Mouse (Mus musculus): ENCODE results near the gene Srl.
"Not testable (repeated sequence)": the region's sequence is repeated elsewhere in the genome, so short reads cannot be mapped to it uniquely, and the experiment has no call there.

The Srl gene

DNA sequence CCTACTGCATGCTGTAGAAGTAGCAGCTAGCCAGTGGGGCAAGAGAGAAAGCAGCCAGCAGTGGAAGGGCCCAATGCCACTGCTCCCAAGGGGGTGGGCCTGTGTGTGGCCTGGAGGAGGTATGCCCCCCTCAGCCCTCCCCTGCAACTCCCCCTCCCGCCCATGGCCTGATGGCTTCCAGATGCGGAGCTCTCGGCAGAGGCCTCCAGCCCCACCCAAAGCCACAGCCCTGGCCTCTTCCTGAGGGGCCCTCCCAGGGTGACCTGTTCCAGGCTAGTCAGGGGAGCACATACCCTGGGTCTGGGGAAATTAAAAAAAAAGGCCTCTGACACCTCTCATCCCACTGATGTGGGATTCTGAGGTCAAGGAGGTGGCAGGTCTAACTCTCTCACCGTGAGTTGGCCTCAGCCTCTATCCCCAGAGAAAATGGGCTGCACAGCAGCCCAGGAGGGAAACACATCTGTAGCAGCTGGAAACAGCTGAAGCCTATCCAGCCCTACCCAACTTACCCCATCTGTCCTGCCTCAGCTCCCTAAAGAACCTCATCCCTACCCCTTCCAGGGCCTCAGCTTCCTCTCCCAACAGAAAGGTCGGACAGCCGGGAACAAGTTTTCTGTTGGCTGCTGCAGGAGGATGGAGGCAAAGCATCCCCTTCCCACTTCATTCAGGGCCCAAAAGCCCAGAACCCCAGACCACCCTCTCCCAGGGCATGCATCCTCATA, 11.4 kb upstream of the Srl start:
- DNase-seq (ENCODE audit: low spot score in 2 of 2): peak; percentile 31 to 51

DNA sequence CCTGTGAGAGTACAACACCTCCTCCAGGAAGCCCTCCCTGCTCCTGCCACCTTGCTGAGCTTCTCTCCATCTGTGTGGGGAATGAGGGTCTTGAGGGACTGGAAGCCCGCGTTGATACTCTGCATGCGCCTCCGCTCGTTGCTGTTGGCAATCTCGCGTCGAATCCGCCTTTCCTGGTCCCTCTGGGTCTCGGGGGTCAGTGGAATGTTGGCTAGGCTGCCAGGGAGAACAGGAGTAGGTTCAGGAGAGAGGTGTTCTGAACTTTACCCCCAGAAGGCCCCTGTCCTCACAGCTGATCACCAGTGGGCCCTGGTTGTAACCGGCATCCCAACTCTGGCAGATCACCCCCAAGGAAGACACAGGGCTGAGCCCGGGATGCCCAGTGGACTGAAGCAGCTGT, 10.3 kb upstream of the Srl start:
- DNase-seq (ENCODE audit: low spot score in 2 of 2): no peak

DNA sequence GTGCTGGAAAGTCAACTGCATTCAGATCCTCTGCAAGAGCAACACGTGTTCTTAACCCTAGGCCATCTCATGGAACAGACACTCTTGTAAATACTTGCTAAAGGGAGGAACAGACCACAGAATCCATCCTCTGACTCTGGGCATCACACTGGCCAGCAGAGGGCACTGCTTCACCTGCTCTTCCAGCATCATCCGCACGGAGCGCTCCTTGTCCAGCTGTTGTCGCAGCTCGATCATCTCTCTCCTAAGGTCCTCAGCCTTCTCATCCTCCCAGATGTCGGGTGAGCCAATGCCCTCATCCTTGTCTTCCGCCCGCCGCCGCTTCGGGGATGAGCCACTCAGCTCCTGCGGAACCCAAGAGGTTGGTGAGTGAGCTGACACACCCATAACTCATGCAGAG, 9.4 kb upstream of the Srl start:
- DNase-seq (ENCODE audit: low spot score in 2 of 2): peak; percentile 39 to 79

DNA sequence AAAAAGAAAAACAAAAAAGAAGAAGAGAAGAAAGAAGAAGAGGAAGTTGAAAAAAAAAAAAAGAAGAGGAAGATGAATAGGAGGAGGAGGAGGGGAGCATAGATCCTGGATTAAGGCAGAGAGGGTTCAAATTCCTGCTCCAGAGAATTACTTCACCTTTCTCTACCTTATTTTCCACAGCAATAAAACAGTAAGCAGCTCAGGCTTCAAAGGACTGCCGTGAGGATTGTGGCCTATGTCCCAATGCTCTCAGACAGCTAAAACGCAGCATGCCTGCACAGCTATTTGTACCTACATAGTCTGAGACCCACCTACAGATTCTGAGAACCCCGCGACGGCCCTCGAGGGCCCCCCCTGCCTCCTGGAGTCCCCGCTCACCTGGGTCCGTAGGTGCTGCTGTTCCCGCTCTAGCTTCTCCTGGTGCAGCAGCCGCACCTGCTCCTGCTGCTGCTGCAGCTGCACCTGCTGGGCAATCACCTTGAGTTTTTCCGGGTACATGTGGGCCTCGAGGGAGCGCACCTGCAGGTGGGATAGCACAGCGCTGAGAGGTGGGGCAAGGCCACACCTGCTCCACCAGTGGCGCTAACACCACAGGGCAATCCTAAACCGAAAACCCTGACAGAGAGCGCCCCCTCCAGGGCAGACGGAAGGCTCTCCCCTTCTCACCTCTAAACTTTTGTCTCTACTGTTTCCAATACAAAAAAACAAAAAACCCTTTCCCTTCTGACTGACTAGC, 7.5 kb upstream of the Srl start:
- peak in 1 of 2 experiments; percentile 38 for DNase-seq (ENCODE audit: low spot score in 2 of 2)

DNA sequence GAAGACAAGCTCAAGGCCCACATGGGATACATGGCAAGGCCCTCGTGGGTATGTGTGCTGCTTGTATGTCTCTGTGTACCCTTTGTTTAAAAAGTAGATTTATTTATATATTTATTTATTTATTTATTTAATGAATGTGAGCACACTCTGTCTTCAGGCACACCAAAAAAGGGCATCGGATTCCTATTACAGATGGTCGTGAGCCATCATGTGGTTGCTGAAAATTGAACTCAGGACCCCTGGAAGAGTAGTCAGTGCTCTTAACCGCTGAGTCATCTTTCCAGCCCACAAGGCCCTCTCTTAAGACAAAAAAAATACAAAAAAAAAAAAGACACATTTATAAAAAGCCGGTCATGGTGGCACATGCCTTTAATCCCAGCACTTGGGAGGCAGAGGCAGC, 6.0 kb upstream of the Srl start:
- no peak for DNase-seq (ENCODE audit: low spot score in 2 of 2)

DNA sequence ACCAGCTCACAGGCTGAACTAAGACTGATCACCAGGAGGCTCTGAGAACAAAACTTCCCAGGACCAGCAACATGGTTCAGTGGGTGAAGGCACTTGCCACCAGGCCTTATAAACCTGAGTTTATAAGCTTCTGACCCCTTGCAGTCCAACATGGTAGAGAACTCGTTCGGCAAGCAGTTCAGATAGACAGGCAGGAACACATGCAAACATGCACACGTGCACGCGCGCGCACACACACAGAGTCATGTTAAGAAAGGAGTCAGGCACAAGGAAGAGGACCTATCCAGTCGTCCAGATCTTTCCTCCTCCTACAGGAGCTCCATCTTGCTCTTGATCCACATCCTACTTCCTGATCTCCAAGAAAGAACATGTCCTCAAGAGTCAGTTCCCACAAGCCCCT, 5.2 kb upstream of the Srl start:
- DNase-seq (ENCODE audit: low spot score in 2 of 2): no peak

DNA sequence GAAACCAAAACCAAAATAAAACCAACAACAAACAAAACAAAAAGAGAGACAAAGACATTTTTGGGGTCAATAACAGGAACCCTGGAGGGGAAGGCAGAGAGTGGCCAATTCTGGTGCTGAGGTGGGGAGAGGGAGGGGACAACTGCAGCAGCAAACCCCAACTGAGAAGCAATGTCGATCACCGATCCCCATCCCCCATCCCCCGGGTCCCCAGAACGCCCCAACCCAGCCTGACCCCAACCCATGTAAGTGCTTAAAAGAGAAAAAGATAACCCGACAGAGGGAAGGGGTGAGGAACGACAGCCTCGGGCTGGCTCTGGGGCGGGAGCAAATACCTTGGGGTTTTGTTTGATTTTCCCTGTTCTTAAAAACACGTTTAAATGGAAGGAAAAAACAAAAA, 3.2 kb upstream of the Srl start:
- no peak for DNase-seq (ENCODE audit: low spot score in 2 of 2)

DNA sequence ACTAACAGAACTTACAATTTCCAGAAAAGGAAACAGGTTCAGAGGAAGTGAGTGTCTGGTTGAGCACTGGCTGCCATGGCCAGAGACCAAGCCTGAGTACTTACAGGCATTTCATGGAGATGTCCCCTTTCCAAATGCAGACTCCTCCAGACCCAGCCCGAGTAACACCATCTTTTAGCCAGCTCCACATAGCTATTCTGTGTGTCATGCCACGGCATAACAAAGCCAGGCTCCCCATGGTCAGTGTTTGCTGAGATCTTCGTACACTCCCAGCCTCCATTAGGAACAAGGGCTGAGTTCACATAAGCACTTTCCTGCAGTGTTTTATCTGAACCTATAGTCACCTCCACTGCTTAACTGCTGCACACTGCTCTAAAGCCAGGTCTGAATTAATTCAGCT, 1.6 kb upstream of the Srl start:
- no peak for DNase-seq (ENCODE audit: low spot score in 2 of 2)

DNA sequence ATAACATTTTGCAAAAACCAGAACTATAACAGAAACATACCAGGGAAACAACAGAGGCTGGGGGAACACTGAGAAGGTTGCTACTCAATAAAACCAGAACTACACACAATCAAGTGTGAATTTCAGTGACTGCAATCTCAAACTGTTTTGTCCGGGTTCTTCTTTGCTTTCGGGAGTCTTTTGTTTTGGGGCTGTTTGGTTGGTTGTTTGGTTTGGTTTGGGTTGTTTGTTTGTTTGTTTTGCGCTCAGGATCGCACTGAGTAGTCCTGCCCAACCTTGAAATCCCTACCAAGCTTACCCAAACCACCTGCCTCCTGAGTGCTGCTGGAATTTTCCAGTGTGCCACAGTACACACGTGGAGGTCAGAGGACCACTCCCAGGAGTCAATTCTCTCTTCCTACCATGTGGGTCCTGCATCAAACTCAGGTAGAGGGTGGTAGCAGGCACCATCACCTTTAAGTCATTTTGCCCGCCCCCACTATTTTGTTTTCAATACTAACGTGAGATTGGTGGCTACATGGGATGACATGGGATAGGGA, 689 bp upstream of the Srl start:
- no peak for DNase-seq (ENCODE audit: low spot score in 2 of 2)

DNA sequence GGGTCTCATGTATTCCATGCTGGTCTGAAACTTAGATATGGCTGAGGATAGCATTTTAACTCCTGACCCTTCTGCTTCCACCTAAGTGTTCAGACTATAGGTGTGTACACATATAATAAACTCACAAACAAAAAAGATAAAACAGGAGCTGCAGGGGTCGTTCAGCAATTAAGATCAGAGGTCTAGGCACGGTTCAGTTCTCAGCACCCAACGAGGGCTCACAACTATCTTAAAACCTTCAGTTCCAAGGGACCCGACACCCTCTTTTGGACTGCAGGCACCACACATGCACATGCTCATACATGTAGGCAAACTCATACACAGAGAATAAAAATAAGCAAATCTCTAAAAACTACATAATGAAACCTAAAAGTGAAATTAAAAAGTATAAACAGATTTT, 583 bp downstream of the Srl start:
- DNase-seq (ENCODE audit: low spot score in 2 of 2): no peak

DNA sequence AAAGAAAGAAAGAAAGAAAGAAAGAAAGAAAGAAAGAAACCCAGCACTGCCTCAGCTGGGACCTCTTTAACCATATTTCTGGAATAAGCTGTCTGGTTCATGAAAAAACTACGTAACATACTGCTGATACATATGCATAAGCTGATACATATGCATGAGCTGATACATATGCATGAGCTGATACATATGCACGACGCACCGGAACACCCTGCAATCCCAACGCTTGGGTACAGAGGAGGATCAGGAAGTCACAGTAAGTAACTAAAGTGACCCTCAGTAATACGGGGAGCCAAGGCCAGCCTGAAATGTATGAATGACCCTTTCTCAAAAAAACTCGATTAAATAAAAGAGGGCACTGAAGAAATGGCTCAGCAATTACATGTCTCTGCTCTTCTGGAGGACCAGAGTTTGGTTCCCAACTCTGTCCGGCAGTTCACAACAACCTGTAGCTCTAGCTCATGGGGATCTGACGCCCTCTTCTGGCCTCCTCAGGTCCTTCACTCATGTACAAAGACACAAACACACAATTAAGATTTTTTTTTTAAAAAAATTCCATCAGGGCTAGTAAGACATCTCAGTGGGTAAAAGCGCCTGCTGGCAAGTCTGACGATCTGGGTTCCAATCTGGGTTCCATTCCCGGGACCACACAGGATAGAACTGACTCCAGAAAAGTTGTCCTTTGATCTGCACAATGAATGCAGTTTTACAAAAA, 1.4 kb downstream of the Srl start:
- DNase-seq (ENCODE audit: low spot score in 2 of 2): no peak

DNA sequence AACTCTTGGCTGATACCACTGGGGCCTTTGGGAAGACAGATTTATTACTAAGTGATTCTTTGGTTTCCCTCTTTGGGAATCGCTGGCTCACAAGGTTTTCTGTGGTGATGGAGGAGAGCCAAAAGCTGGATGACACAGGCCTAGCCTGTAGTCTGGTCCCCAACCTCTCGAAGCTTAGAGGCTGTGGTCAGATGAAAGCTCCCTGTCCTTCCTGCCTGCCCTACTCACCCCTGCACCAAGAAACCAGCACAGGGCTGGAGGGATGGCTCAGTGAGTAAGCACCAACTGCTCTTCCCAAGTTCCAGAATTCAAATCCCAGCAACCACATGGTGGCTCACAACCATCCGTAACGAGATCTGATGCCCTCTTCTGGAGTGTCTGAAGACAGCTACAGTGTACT, 2.1 kb downstream of the Srl start:
- no peak for DNase-seq (ENCODE audit: low spot score in 2 of 2)

DNA sequence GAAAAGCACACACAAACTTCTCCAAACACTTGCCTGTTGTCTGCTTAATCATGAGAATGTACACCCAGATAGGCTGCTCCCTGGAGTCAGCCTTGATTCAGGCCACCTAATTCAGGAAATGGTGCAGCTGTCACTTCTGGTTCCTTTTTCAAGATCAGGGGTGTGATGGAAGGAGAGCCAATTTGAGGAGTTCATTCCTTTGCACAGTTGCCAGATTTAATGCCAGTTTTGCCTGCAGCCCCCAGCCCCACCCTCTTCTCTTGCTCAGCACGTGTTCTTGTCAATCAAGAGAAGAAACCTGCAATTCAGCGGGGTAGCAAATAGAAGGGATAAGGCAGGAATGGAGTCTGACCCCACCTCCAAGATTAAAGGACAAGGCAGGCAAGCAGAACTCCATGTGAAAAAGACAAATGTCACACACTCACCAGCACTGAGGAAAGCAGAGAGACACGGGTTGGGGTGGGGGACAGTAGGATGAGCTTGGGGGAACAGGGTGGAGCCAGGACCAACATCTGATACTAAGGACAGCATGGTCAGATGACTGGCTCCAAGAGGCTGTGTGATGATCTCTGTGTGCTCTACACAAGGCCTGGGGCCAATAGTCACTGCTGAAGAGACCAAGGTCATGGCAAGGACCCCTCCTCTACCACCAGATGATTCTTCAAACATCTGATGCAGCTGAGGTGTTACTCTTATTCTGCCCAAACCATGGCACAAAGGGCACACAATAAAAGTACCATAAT, 3.8 kb downstream of the Srl start:
- DNase-seq (ENCODE audit: low spot score in 2 of 2): no peak

DNA sequence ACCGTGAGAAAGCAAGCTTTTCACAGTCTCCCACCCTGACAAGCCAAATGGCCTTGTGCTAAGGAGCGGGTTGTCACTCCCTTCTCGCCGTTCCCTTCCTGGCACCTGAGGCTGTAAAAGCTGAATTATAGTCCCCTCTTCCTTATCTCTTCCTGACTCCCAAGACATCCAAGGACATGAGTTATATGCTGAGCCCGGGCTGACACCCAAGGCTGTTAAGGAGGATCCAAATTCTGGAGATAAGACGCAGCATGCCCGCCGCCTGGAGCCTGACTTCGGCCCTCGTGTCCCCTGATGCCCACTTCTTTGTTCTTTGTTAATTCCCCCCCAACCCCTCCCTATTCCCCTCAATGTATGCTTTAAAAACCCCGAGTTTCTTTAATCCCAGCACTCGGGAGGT, 14.2 kb downstream of the Srl start:
- DNase-seq (ENCODE audit: low spot score in 2 of 2): not testable (repeated sequence)

DNA sequence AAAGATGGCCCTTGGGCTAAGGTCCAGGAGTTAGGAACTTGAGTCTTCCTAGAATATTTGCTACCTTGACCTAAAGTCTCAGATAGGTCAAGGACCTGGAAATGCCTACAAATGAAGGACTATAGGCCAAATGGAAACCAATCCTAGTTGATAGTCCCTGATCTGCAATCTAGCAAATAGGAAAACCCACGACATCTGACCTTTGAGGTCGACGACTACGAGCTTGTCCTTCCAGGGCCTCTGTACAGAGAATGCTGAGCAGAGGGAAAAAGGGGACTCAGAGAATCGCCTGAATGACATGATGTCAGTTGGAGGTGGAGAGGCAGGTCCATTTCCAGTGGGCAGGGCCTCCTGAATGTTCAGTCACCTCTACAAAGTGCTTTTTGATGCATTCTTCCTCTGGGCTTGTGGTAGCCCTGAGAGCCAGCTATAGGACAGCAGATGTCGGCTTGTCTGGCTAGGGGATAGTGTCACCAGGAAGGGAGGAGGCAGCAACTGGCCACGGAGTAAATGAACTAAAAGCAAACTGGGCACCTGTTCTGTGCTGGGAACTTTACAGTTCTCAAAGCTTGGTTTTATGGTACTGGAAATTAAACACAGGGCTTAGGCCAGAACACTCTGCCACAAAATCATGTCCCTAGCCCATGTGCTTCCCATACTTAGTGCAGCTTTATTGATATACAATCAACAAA, 18.2 kb downstream of the Srl start:
- no peak for DNase-seq (ENCODE audit: low spot score in 2 of 2)

DNA sequence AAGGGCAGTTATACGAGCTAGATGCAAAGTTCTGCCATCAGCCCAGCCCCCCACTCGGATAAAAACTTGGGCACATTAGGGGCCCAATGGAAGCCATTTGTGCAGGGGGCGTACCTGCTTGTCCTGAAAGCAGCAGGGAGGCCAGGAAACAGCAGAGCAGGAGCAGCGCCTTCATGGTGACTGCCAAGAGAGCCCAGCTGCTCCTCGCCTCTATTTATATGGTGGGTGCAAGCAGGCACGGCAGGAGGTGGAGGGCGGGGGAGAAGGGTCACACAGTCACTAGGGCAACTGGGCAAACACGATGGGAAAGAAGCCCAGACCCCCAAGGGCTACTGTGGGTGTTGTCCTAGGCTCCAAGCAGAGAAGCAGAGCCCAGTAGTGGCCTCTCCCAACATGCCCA, 18.7 kb downstream of the Srl start:
- DNase-seq (ENCODE audit: low spot score in 2 of 2): no peak

DNA sequence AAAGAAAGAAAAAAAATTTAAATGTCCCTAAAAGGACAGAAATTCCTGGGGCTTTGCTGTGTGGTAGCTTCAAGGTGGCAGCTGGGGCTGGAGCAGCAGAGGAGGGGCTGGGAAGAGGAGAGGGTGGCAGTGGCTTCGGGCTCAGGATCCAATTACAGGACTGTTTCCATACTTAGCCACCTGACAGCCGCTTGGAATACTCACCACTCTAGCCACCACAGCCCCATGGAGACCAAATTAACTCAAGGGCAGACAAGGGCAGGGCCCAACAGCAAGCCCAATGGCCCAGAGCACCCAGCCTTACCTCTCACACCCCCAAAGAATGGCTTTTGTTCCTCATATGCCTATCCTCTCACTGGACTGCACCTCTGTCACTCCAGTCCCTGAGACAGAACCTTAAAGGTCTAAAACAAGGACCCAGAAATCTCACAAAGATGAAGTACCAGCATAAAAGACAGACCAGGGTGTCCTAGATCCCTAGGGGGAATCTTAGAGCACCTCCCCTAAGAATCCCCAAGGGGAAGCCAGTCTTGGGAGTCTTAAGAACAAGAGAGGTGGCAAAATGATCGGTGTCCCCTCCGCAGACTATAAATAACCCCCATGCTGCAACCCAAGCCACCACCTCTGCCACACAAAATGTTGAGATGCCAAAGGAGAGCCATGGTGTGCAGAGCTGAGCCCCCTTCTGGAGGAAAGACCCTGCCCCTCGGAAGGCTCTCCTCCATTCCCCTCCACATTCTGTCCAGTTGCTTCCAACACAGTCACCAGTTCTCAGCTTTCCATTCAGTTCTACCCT, 19.7 kb downstream of the Srl start:
- DNase-seq (ENCODE audit: low spot score in 2 of 2): no peak

DNA sequence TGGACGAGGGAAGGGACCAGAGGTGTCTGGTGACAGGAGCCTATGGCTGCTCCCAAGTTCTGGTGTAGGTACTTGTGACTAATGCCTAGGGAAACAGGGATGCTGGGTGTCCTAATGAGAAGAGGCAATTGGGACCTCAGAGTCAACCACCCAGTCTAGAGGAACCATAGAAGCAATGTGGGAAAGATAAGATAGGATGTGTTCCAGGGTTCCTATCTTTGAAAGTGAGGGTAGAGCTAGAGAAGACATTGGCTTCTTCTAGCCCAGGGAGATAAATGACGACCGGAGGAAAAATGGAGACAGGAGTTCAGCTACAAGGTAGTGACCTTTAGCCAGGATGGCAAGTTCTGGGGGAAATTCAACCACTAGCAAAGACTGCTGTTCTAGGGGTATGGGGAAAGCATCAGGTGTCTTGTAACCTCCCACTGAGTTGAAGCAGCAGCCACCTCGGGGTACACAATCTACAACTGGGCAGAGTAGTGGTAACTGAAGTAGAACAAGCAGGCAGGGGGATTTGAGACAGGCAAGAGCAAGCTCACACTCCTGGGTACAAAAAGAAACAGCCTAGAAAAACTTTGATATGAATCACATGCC, 20.4 kb downstream of the Srl start:
- DNase-seq (ENCODE audit: low spot score in 2 of 2): no peak

DNA sequence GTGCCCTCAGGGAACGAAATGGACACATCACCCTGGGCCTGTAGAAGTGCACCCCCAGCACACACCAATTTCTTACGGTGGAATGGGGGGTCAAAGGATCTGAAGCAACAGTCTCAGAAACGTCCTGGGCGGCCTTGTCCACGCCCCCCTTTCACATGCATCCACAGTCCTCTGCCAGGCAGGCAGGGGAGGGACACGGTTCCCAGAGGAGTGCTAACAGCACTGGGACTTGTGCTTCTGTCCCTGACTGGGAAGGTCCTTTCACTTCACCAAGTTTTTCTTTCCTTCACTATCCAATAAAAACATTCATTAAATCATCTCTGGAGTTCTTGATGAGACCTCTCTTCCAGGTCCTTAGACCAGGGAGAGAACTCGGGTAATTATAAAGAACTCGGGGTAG, 20.9 kb downstream of the Srl start:
- DNase-seq (ENCODE audit: low spot score in 2 of 2): no peak

DNA sequence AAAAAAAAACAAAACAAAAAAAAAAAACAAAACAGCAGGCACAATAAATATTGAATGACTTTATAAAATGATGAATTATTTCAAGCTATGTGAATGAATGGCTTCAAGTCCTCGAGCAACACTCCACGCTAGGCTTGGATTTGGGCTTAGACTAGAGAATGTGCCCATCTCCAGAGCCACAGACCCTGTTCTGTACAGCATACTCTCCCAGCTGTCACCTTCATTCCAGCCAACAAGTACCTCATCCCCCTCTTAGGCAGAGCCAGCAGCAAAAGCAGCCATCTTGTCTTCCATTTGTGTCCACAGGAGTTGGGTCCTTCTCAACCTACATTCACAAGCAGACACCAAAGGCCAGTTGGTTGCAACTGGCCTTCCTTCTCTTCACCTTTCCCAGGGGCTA, 21.8 kb downstream of the Srl start:
- DNase-seq (ENCODE audit: low spot score in 2 of 2): no peak
